Mouse (Mus musculus): ENCODE results near the gene Lrfn4.

- TF ChIP-seq EP300 (IDR thresholded peaks at IDR 0.05; ENCODE audit: low read depth) = no peak
- TF ChIP-seq CTCF (IDR thresholded peaks at IDR 0.05; ENCODE audit: low read depth) = no peak
Observed at GRCm38 (mm10) chr19:4608511-4608910, 7.0 kb downstream of the Lrfn4 start.

Measured in heart, postnatal 0 days (tissue).